Mouse (Mus musculus) neural tube, postnatal 0 days (tissue): Measurements from ENCODE around the gene Dennd5b. TPM values are rescaled to one million over a fixed set of nuclear protein-coding genes. Genes with fewer than 3 reads are reported as not detected.

Experiments used
- polyA plus RNA-seq: library from polyadenylated mRNA; unstranded; fragments of >200 nt; fragmentation: Nextera tagmentation; extraction: Ambion mirVana; gene quantifications from 2 replicates; pipeline ENCODE4 v1.2.1, GENCODE M21; 2015

Dennd5b gene
- polyA plus RNA-seq = 12.3 and 13.3 TPM in 2 replicates

GRCm38 (mm10) chr6:149101076-149101942 lies at the start of gene Dennd5b:
Gene Dennd5b, minus strand, starts transcription at chr6:149101680.

GRCm38 (mm10) chr6:149139471-149139870 lies 38.0 kb upstream of the Dennd5b start, which contains the start of gene Etfbkmt:
Gene Etfbkmt, plus strand, starts transcription at chr6:149139849.

GRCm38 (mm10) chr6:149129870-149130269 lies 28.4 kb upstream of the Dennd5b start, which contains the start of gene Gm10203:
Gene Gm10203, plus strand, starts transcription at chr6:149130170.

DNA sequence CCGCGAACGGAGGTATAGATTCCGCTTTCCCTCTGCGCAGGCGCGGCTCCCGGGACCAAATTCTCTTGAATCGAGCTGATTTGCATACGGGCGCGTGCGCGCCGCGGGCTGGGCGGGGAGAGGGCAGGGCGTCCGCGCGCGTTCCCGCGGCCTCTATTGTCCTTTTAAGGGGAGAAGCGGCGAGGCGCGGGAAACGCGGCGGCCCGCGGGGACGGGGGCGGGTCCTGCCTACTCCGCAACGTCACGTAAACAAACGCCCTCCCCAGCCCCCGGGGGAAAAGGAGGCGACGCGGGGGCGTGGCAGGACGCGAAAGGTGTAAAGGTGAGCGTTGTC lies 155.1 kb downstream of the Dennd5b start, which contains the start of gene Sinhcaf:
Gene Sinhcaf (minus strand): TSS at position 59 of the 334 bp plus-strand sequence.

Other genes starting within 250 kb of the Dennd5b start
- gene Caprin2, start 205.4 kb downstream of the Dennd5b start, polyA plus RNA-seq = 6.9 and 7.9 TPM in 2 replicates
- gene Sinhcaf, start 155.2 kb downstream of the Dennd5b start, polyA plus RNA-seq = 6.6 and 6.8 TPM in 2 replicates
- gene Gm10203, start 28.5 kb upstream of the Dennd5b start, polyA plus RNA-seq = not detected in 2 replicates
- 5.5 and 5.9 TPM in 2 replicates for gene Etfbkmt, start 38.2 kb upstream of the Dennd5b start, polyA plus RNA-seq
- 78.0 and 81.6 TPM in 2 replicates for gene Amn1, start 87.0 kb upstream of the Dennd5b start, polyA plus RNA-seq
- 17.0 and 19.7 TPM in 2 replicates for gene Resf1, start 207.7 kb upstream of the Dennd5b start, polyA plus RNA-seq